Mouse (Mus musculus): Measurements from ENCODE around the gene Myo1c. TPM values are rescaled to one million over a fixed set of nuclear protein-coding genes. Genes with fewer than 3 reads are reported as not detected.

Myo1c gene
- polyA plus RNA-seq, 1 experiment from 2014 or later, result 10.8 TPM

- no peak for ATAC-seq
- Histone ChIP-seq H3K9me3 (replicated peaks; ENCODE audit: control insufficient read depth, low read length, poor library complexity, severe bottlenecking) (no peaks in the 10 kb centered on the region), H3K27ac (ENCODE audit: low read length) (no peak overlapping the region), H3K36me3 (ENCODE audit: control insufficient read depth, insufficient read depth, low read length) (no peaks in the 10 kb centered on the region), H3K4me3 (ENCODE audit: low read depth, low read length) (peak overlapping the region; percentile 48), H3K9ac (ENCODE audit: low read depth, low read length) (no peak overlapping the region), H3K27me3 (ENCODE audit: control insufficient read depth, insufficient read depth, low read depth, low read length) (peaks cover 20% of the 10 kb centered on the region), H3K4me1 (ENCODE audit: control insufficient read depth, insufficient read depth, low read length) (peaks cover 24% of the 10 kb centered on the region), H3K4me2 (ENCODE audit: low read length) (peak overlapping the region; percentile 86; the same call in 1 of the 2 replicates)
- 30% methylated on average over 14 of the region's 14 CpGs for WGBS
Observed at GRCm38 (mm10) chr11:75652942-75653684, 2.8 kb downstream of the Myo1c start.

GRCm38 (mm10) chr11:75653781-75654470 lies 3.6 kb downstream of the Myo1c start:
- H3K36me3 ChIP-seq (ENCODE audit: control insufficient read depth, insufficient read depth, low read length), result no peaks in the 10 kb centered on the region
- H3K4me3 ChIP-seq (ENCODE audit: low read depth, low read length), result peak overlapping the region; percentile 48
- WGBS, result 1% methylated on average over 43 of the region's 45 CpGs
- peaks cover 24% of the 10 kb centered on the region for H3K4me1 ChIP-seq (ENCODE audit: control insufficient read depth, insufficient read depth, low read length)
- H3K27ac ChIP-seq (ENCODE audit: low read length), result no peak overlapping the region
- H3K9me3 ChIP-seq (replicated peaks; ENCODE audit: control insufficient read depth, low read length, poor library complexity, severe bottlenecking), result no peaks in the 10 kb centered on the region
- peaks cover 20% of the 10 kb centered on the region for H3K27me3 ChIP-seq (ENCODE audit: control insufficient read depth, insufficient read depth, low read depth, low read length)
- peak; percentile 27 for ATAC-seq
- H3K9ac ChIP-seq (ENCODE audit: low read depth, low read length), result peak overlapping the region; percentile 55
- H3K4me2 ChIP-seq (ENCODE audit: low read length), result peak overlapping the region; percentile 86

GRCm38 (mm10) chr11:75654471-75655390 lies 4.4 kb downstream of the Myo1c start:
- peak overlapping the region; percentile 97 for H3K4me2 ChIP-seq (ENCODE audit: low read length)
- peaks cover 24% of the 10 kb centered on the region for H3K4me1 ChIP-seq (ENCODE audit: control insufficient read depth, insufficient read depth, low read length)
- ATAC-seq, result no peak
- H3K4me3 ChIP-seq (ENCODE audit: low read depth, low read length), result peak overlapping the region; percentile 48
- H3K36me3 ChIP-seq (ENCODE audit: control insufficient read depth, insufficient read depth, low read length), result no peaks in the 10 kb centered on the region
- no peak overlapping the region for H3K27ac ChIP-seq (ENCODE audit: low read length)
- WGBS, result 40% methylated on average over 25 of the region's 25 CpGs
- H3K27me3 ChIP-seq (ENCODE audit: control insufficient read depth, insufficient read depth, low read depth, low read length), result peaks cover 20% of the 10 kb centered on the region
- H3K9me3 ChIP-seq (replicated peaks; ENCODE audit: control insufficient read depth, low read length, poor library complexity, severe bottlenecking), result no peaks in the 10 kb centered on the region
- peak overlapping the region; percentile 55 for H3K9ac ChIP-seq (ENCODE audit: low read depth, low read length)

GRCm38 (mm10) chr11:75655621-75656545 lies 5.6 kb downstream of the Myo1c start:
- H3K4me2 ChIP-seq (ENCODE audit: low read length), result peak overlapping the region; percentile 97
- peaks cover 20% of the 10 kb centered on the region for H3K27me3 ChIP-seq (ENCODE audit: control insufficient read depth, insufficient read depth, low read depth, low read length)
- H3K9ac ChIP-seq (ENCODE audit: low read depth, low read length), result peak overlapping the region; percentile 76
- H3K9me3 ChIP-seq (replicated peaks; ENCODE audit: control insufficient read depth, low read length, poor library complexity, severe bottlenecking), result no peaks in the 10 kb centered on the region
- 0 out of 2 replicates have a peak overlapping the region, but pooled peaks have one; percentile 14 for H3K27ac ChIP-seq (ENCODE audit: low read length)
- 1% methylated on average over 67 of the region's 78 CpGs for WGBS
- H3K4me1 ChIP-seq (ENCODE audit: control insufficient read depth, insufficient read depth, low read length), result peaks cover 24% of the 10 kb centered on the region
- no peak for ATAC-seq
- peaks cover 2% of the 10 kb centered on the region; the same call in 1 of the 2 replicates for H3K36me3 ChIP-seq (ENCODE audit: control insufficient read depth, insufficient read depth, low read length)
- H3K4me3 ChIP-seq (ENCODE audit: low read depth, low read length), result peak overlapping the region; percentile 64

- H3K36me3 ChIP-seq (ENCODE audit: control insufficient read depth, insufficient read depth, low read length), result peaks cover 2% of the 10 kb centered on the region; the same call in 1 of the 2 replicates
- peaks cover 20% of the 10 kb centered on the region for H3K27me3 ChIP-seq (ENCODE audit: control insufficient read depth, insufficient read depth, low read depth, low read length)
- peaks cover 21% of the 10 kb centered on the region for H3K4me1 ChIP-seq (ENCODE audit: control insufficient read depth, insufficient read depth, low read length)
- no peaks in the 10 kb centered on the region for H3K9me3 ChIP-seq (replicated peaks; ENCODE audit: control insufficient read depth, low read length, poor library complexity, severe bottlenecking)
- peak overlapping the region; percentile 97 for H3K4me2 ChIP-seq (ENCODE audit: low read length)
- no peak overlapping the region for H3K9ac ChIP-seq (ENCODE audit: low read depth, low read length)
- ATAC-seq, result no peak
- H3K27ac ChIP-seq (ENCODE audit: low read length), result no peak overlapping the region
- H3K4me3 ChIP-seq (ENCODE audit: low read depth, low read length), result peak overlapping the region; percentile 64
- 68% methylated on average over 18 of the region's 20 CpGs for WGBS
Observed at GRCm38 (mm10) chr11:75656621-75657590, 6.6 kb downstream of the Myo1c start.

- Histone ChIP-seq H3K4me3 (ENCODE audit: low read depth, low read length) (no peak overlapping the region), H3K27me3 (ENCODE audit: control insufficient read depth, insufficient read depth, low read depth, low read length) (peaks cover 20% of the 10 kb centered on the region), H3K36me3 (ENCODE audit: control insufficient read depth, insufficient read depth, low read length) (peaks cover 2% of the 10 kb centered on the region; the same call in 1 of the 2 replicates), H3K4me1 (ENCODE audit: control insufficient read depth, insufficient read depth, low read length) (peaks cover 15% of the 10 kb centered on the region), H3K9ac (ENCODE audit: low read depth, low read length) (no peak overlapping the region), H3K27ac (ENCODE audit: low read length) (no peak overlapping the region), H3K4me2 (ENCODE audit: low read length) (no peak overlapping the region), H3K9me3 (replicated peaks; ENCODE audit: control insufficient read depth, low read length, poor library complexity, severe bottlenecking) (no peaks in the 10 kb centered on the region)
- no peak for ATAC-seq
Observed at GRCm38 (mm10) chr11:75657841-75658240, 7.5 kb downstream of the Myo1c start.

GRCm38 (mm10) chr11:75658311-75658710 lies 8.0 kb downstream of the Myo1c start:
- H3K4me1 ChIP-seq (ENCODE audit: control insufficient read depth, insufficient read depth, low read length), result peaks cover 15% of the 10 kb centered on the region
- ATAC-seq, result no peak
- peaks cover 18% of the 10 kb centered on the region for H3K27me3 ChIP-seq (ENCODE audit: control insufficient read depth, insufficient read depth, low read depth, low read length)
- WGBS, result 95% methylated on average over 13 of the region's 13 CpGs
- no peak overlapping the region for H3K27ac ChIP-seq (ENCODE audit: low read length)
- H3K9ac ChIP-seq (ENCODE audit: low read depth, low read length), result no peak overlapping the region
- no peak overlapping the region for H3K4me2 ChIP-seq (ENCODE audit: low read length)
- peaks cover 2% of the 10 kb centered on the region; the same call in 1 of the 2 replicates for H3K36me3 ChIP-seq (ENCODE audit: control insufficient read depth, insufficient read depth, low read length)
- H3K9me3 ChIP-seq (replicated peaks; ENCODE audit: control insufficient read depth, low read length, poor library complexity, severe bottlenecking), result no peaks in the 10 kb centered on the region
- H3K4me3 ChIP-seq (ENCODE audit: low read depth, low read length), result no peak overlapping the region
